Mouse (Mus musculus): ENCODE data around the gene Lypd6. TPM values are rescaled to one million over a fixed set of nuclear protein-coding genes. Genes with fewer than 3 reads are reported as not detected.

The Lypd6 gene
- 10.1 TPM for polyA plus RNA-seq (2014; fragmentation: Illumina TruSeq; extraction: RNeasy Lipid Tissue Mini Kit (QIAGEN cat#74804))

DNA sequence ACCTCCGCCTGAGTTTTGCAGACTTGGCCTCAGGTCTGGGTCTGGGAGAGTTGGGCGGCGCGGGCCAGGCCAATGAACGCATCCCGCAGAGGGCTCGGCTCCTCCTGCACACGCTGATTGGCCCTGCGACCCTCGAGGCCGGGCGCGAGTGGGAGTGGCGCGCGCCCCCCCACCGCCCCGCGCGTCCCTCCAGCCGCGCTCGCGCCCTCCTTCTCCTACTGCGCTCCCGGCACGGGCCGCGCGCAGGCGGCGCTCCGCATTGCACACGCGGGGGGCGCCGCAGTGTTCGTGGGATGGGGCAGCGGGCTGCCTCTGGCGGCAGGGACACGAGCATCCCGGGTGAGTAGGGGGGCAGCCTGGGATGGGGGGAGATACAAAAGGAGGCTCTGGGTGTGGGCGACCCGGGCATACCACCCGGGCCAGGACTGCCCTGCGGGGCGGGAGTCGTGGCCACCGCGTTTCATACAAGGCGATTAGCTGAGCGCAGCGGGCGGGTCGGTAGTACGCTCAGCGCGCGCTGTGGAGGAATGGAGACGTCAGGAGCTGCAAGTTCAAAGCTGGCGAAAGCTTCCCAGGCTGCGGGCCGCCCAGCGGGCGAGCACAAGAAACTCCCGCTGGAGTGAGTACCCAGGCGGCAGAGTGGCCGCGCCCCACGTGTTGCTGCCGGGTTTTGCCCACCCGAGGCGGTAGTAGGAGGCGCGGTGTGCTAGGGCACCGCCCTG, at the start of gene Lypd6:
Gene Lypd6, plus strand, starts transcription at position 184 of the 722 bp plus-strand sequence.

Other genes with a start within 250 kb of the Lypd6 start
- 158 TPM for gene Mmadhc, start 230.4 kb downstream of the Lypd6 start, polyA plus RNA-seq (2014; fragmentation: Illumina TruSeq; extraction: RNeasy Lipid Tissue Mini Kit (QIAGEN cat#74804))

All from ovary, adult 10 weeks (tissue).